Mouse (Mus musculus): ENCODE data around the gene Copz1.

Copz1 gene

DNA sequence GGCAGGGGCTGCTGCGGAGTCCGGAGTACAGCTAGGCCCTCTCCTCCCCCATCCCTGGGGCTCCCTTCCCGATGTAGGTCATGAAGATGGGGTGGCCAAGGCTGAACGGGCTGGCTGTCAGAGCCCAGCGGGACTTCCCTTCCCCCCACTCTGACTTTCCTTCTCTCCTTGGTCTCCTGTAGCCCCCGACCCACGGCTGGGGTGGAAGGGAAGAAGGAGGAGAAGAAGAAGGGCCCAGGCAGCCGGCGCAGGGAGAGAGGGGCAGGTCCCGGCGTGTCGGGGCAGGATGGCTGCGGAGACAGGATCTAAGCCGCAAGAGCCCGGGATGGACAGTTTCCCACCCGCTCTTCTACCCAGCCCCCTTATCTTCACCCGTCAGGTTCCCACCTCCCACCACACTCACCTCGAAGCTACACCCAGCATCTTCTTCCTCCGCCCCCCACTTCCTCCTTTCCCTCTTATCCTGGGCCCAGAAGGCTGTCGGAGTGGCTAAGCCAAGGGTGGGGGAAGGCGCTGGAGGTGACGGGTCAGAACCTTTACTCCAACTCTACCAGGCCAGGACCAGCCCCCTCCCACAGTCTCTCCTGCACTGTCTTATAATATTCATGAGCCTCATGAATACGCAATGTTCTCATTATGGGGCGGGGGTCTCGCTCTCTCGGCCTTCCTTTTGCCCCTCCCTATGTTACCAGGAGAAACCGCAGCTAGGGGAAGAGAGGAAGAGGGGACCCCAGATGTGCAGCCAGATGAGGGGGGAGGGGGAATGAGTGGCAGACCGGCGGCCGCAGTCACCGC, 66.8 kb downstream of the Copz1 start:
- no peak for DNase-seq (ENCODE audit: low read depth)

DNA sequence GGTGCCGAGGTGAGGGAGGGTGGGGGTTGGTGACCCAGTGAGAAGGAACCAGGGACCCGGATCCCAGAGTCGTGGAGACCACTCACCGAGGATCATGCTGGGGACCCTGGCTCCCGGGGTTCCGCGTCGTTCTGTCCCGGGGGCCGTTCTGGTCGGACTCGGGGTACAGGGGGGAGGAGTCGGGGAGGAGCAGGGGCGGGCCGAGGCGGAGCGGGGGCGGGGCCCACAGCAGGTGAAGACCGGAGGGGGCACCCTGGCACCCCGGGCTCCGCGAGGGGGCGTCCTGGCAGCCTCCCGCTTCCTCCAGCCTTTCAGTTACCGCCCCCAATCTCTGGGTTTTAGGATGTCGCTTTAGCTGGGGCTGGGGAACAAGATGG, 67.4 kb downstream of the Copz1 start, which contains the start of gene Zfp385a:
Zfp385a (minus strand) TSS at position 133 of the 377 bp plus-strand sequence.
- DNase-seq (ENCODE audit: low read depth): no peak

DNA sequence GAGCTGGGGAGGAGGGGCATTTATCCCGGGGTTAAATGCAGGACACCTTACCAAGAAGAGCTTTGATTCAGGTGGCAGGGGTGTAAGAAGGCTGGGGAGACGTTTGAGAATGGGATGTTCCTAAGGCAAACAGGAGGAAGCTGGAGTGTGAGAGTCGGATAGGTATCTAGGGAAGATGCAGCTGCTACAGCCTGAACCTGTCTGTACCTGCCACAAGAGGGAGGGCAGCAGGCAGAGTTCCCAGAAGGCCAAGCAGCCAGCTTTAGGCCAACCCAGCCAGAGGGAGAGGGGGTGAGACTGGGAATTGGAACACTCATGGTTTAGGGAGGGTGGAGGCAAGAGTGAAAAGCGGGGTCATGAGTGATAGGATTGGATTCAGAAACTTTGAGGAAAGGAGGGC, 68.3 kb downstream of the Copz1 start:
- no peak for DNase-seq (ENCODE audit: low read depth)

GRCm38 (mm10) chr15:103341547-103341946, 69.0 kb downstream of the Copz1 start:
- no peak for DNase-seq (ENCODE audit: low read depth)

DNA sequence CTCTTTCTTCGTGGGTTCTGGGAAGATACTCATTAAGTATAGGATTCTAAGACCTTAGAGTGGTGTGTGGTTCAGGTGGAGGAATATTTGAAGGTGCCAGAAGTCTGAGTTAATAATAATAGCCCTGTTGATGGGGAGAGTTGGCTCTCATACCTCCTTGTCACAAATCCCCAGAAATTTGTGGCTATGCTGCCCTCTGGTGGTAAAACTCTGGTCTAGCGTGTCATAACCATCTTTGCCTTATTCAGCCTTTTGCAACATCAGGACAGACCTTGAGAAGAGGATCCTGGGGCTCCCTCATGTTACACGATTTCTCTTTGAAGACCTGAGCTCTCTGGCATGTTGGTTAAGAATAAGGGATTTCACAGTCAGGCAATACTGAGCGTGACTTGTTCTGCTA, 69.9 kb downstream of the Copz1 start:
- DNase-seq (ENCODE audit: low read depth): peak; percentile 81

- DNase-seq (ENCODE audit: low read depth): no peak
Measured at GRCm38 (mm10) chr15:103343008-103343407, 70.5 kb downstream of the Copz1 start.

DNA sequence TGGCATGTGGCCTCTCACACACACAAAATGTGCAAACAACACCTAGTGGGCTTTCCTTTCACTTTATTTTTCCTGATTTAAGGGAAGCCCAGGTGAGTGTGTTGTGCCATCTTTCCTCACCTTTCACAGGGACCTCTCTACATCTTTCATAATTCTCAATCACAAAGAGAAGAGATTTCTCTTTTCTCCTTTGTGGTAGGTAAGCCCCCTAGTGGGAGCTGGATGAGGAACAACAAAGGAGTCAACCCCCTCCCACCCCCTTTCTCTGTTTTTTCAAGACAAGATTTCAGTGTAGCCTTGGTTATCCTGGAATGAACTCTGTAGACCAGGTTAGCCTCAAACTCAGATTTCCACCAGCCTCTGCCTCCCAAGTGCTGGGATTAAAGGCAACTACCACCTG, 71.0 kb downstream of the Copz1 start:
- no peak for DNase-seq (ENCODE audit: low read depth)

GRCm38 (mm10) chr15:103345789-103346188, 73.3 kb downstream of the Copz1 start:
- no peak for DNase-seq (ENCODE audit: low read depth)

- DNase-seq (ENCODE audit: low read depth): no peak
Measured at GRCm38 (mm10) chr15:103347275-103347684, 74.8 kb downstream of the Copz1 start.

Data from c-Kit-positive CD71-positive TER-119-negative erythroid progenitor cells, embryonic 14.5 days (primary cell).